Mouse (Mus musculus) myocyte (in vitro differentiated cells): ENCODE data around the gene Aip. TPM values are rescaled to one million over a fixed set of nuclear protein-coding genes. Genes with fewer than 3 reads are reported as not detected.
"Not testable (repeated sequence)": the region's sequence is repeated elsewhere in the genome, so short reads cannot be mapped to it uniquely, and the experiment has no call there.

Source experiments
- H3K27me3 ChIP-seq: one replicate; pipeline ENCODE4 v1.6.1; 2011; ENCODE audit not compliant: control insufficient read depth, insufficient read depth, insufficient read length
- H3K36me3 ChIP-seq: one replicate; pipeline ENCODE4 v1.6.1; 2011; ENCODE audit not compliant: control insufficient read depth, insufficient read depth
- H3K4me2 ChIP-seq: one replicate; pipeline ENCODE4 v1.6.1; 2011; ENCODE audit warnings: low read depth, control low read depth
- H3K4me3 ChIP-seq: one replicate; pipeline ENCODE4 v1.5.1; 2011; ENCODE audit warnings: mild to moderate bottlenecking, control low read depth, moderate library complexity
- H3K79me2 ChIP-seq: one replicate; pipeline ENCODE4 v1.6.1; 2011; ENCODE audit not compliant: control insufficient read depth, insufficient read depth
- H3ac ChIP-seq: one replicate; pipeline ENCODE4 v1.6.1; 2011; ENCODE audit not compliant: control insufficient read depth, insufficient read length
- CEBPB ChIP-seq: IDR thresholded peaks from 2 replicates; pipeline ENCODE4 v1.6.1; 2011; ENCODE audit warnings: mild to moderate bottlenecking, moderate library complexity; ENCODE audit not compliant: poor library complexity, insufficient read depth, severe bottlenecking
- E2F4 ChIP-seq: IDR thresholded peaks from one replicate; pipeline ENCODE4 v1.6.1; 2011; ENCODE audit warnings: mild to moderate bottlenecking, control low read depth, moderate library complexity; ENCODE audit not compliant: insufficient read depth
- MAX ChIP-seq: IDR thresholded peaks from one replicate; pipeline ENCODE4 v1.6.1; 2011; ENCODE audit warnings: low read depth, mild to moderate bottlenecking, control low read depth
- MYOD1 ChIP-seq, 3 experiments: IDR thresholded peaks; one replicate each; pipeline ENCODE4 v1.6.1; 2011; ENCODE audit warnings: control low read depth in 2 of 3, low read depth in 2 of 3, mild to moderate bottlenecking in 2 of 3, moderate library complexity in 1 of 3; ENCODE audit not compliant: insufficient read length in 2 of 3, control insufficient read depth in 1 of 3
- MYOG ChIP-seq, 3 experiments: IDR thresholded peaks; one replicate each; pipeline ENCODE4 v1.6.1; 2011; ENCODE audit warnings: control low read depth in 2 of 3, low read depth in 2 of 3, mild to moderate bottlenecking in 2 of 3; ENCODE audit not compliant: insufficient read length in 2 of 3, control insufficient read depth in 1 of 3, insufficient read depth in 1 of 3
- POLR2A ChIP-seq: IDR thresholded peaks from one replicate; pipeline ENCODE4 v1.6.1; 2011; ENCODE audit warnings: low read depth, mild to moderate bottlenecking, control low read depth, moderate library complexity; ENCODE audit not compliant: insufficient read length
- POLR2AphosphoS2 ChIP-seq: IDR thresholded peaks from one replicate; pipeline ENCODE4 v1.6.1; 2011; ENCODE audit warnings: low read depth, control low read depth; ENCODE audit not compliant: insufficient read length
- REST ChIP-seq: IDR thresholded peaks from one replicate; pipeline ENCODE4 v1.6.1; 2011; ENCODE audit warnings: mild to moderate bottlenecking, control low read depth, moderate library complexity; ENCODE audit not compliant: insufficient read depth, insufficient read length
- SRF ChIP-seq: IDR thresholded peaks from one replicate; pipeline ENCODE4 v1.6.1; 2011; ENCODE audit warnings: low read depth; ENCODE audit not compliant: control insufficient read depth, insufficient read length
- TCF12 ChIP-seq: IDR thresholded peaks from one replicate; pipeline ENCODE4 v1.6.1; 2011; ENCODE audit warnings: mild to moderate bottlenecking, control low read depth; ENCODE audit not compliant: poor library complexity, insufficient read depth, severe bottlenecking
- TCF3 ChIP-seq: IDR thresholded peaks from one replicate; pipeline ENCODE4 v1.6.1; 2011; ENCODE audit warnings: low read depth, control low read depth; ENCODE audit not compliant: insufficient read length
- USF1 ChIP-seq: IDR thresholded peaks from one replicate; pipeline ENCODE4 v1.6.1; 2011; ENCODE audit warnings: low read depth, mild to moderate bottlenecking, control low read depth, moderate library complexity
- polyA plus RNA-seq: library from polyadenylated mRNA; unstranded; fragments of >200 nt; fragmentation: generic; extraction: Trizol; gene quantifications from one replicate; pipeline ENCODE4 v1.2.1, GENCODE M21; 2012; ENCODE audit warnings: missing spikeins

The Aip gene
- polyA plus RNA-seq, 1 experiment: 250 TPM

DNA sequence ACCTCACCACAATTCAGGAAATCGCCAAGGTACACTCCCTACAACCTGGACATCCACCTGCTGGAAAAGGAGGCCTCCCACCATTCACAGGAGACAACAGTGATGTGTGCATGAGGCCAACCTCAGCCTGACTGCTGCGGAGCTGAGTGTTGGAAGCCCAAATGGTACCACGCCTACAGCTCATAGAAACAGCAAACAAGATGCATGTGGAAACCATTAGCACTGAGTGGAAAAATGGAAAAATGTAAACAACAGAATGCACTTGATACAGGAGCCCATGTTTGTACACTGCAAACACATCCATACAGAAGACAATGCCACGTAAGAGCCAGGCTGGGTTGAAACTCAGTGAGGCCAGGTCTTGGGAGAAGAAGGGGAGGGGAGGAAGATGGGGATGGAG is 1.2 kb downstream of the Aip start:
- no peak overlapping the region for H3K4me2 ChIP-seq
- H3K36me3 ChIP-seq: peaks cover under 1% of the 10 kb centered on the region
- H3K27me3 ChIP-seq: no peaks in the 10 kb centered on the region
- H3K4me3 ChIP-seq: no peak overlapping the region
- peaks cover 31% of the 10 kb centered on the region for H3K79me2 ChIP-seq
- H3ac ChIP-seq: no peak overlapping the region
- TF ChIP-seq TCF12 (no peak), POLR2AphosphoS2 (no peak), TCF3 (no peak), CEBPB (no peak), REST (no peak), MAX (no peak), MYOD1 (IDR thresholded peaks at IDR 0.05; ENCODE audit: control insufficient read depth in 1 of 3, insufficient read length in 2 of 3, low read depth in 2 of 3) (no peak), USF1 (no peak), POLR2A (no peak), SRF (no peak), MYOG (IDR thresholded peaks at IDR 0.05; ENCODE audit: control insufficient read depth in 1 of 3, insufficient read depth in 1 of 3, insufficient read length in 2 of 3, low read depth in 2 of 3) (no peak), E2F4 (no peak)

DNA sequence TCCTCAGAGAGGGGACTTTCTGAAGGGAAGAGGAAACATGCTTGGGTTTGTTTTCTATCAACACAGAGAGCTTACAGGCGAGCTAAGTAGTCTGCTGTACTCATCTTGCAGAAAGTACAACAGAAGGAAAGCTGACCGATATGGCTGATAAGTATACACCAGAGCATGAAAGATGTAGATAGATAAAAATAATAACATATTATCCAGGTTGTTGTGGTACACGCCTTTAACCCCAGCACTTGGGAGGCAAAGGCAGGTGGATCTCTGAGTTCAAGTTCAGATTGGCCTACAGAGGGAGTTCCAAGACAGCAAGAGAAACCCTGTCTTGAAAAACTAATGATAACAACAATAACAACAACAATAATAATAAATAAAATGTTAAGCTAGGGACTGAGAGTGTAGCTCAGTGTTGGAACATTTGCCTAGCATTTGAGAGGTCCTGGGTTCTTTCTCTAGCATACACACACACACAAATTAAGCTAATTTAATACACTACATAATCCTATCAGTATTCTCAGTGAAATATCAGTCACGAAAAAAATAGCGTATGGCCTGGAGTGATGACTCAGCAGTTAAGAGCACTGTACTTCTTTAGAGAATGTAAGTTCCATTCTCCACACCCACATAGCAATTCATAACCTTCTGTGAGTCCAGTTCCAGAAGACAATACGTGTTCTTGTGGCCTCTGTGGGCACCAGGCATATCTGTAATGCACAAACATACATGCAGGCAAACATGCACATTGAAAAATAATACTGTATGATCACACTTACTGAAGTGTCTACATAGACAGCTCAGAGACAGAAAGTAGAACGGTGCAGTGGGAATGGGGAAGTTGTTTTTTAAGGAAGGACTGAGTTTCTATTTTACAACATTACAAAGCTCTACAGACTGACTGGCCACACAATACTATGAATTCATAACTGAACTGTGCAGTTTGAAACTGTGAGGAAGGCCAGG is 3.0 kb downstream of the Aip start:
- H3K4me3 ChIP-seq: no peak overlapping the region
- H3K4me2 ChIP-seq: no peak overlapping the region
- H3K36me3 ChIP-seq: no peaks in the 10 kb centered on the region
- no peaks in the 10 kb centered on the region for H3K27me3 ChIP-seq
- no peak for TF ChIP-seq POLR2AphosphoS2
- no peak for TF ChIP-seq MAX
- TF ChIP-seq SRF: no peak
- TF ChIP-seq MYOD1 (IDR thresholded peaks at IDR 0.05; ENCODE audit: control insufficient read depth in 1 of 3, insufficient read length in 2 of 3, low read depth in 2 of 3): no peak
- TF ChIP-seq MYOG (IDR thresholded peaks at IDR 0.05; ENCODE audit: control insufficient read depth in 1 of 3, insufficient read depth in 1 of 3, insufficient read length in 2 of 3, low read depth in 2 of 3): no peak
- no peak for TF ChIP-seq REST
- no peak for TF ChIP-seq CEBPB
- no peak for TF ChIP-seq E2F4
- TF ChIP-seq USF1: no peak
- no peak for TF ChIP-seq POLR2A
- TF ChIP-seq TCF3: no peak
- H3ac ChIP-seq: no peak overlapping the region
- peaks cover 29% of the 10 kb centered on the region for H3K79me2 ChIP-seq

DNA sequence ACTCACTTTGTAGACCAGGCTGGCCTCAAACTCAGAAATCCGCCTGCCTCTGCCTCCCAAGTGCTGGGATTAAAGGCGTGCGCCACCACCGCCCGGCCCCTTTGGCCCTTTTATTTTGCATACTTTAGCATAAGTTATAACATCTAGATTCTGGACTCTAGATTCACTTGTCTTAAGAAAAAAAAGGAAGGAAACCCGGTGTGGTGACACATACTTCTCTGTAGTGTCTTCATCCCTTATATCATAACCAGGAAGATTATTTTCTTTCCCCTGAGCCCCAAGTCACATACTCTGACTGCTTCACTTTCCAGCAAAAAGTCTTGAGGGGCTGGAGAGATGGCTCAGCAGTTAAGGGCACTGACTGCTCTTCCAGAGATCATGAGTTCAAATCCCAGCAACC is 3.8 kb downstream of the Aip start:
- not testable (repeated sequence) for H3K27me3 ChIP-seq, H3ac ChIP-seq, H3K36me3 ChIP-seq
- Histone ChIP-seq H3K79me2 (peaks cover 24% of the 10 kb centered on the region), H3K4me3 (peak overlapping the region; percentile 33), H3K4me2 (peak overlapping the region; percentile 36)

DNA sequence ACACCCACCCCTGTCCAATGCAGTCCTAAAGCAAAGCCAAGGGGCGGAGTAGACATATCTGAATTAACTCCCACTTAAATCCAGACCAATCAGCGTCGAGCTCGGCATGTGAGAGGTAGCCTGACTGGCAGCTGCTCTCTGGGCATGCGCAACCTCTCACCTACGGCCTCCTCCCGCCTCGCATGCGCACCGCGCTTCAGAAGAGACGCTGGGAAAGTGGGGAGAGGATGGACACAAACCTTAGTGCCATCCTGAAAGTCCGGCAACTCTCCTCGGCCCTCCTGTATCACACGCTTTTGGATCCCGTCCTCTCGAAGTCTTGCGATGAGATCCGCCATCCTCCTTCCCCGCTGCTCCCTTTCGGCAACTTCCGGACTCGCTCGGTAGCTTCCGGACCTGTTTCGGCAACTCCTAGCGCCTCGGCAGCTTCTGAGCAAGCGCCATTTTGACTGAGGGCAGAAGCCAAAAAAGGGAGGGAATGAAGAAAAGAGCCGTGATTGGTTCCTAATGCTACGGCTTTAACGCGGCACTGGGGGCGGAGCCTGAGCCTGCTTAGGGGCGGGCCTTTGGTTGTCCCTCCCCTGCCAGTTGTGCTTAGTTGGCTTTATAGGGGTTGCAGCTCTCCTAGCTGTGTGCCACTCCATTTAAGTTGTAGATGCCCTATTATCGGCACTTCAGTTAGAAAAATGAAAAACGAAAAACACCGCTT is 4.4 kb downstream of the Aip start:
- H3ac ChIP-seq: peak overlapping the region; percentile 16
- H3K36me3 ChIP-seq: peaks cover 12% of the 10 kb centered on the region
- H3K4me3 ChIP-seq: peak overlapping the region; percentile 33
- TF ChIP-seq E2F4 (no peak), POLR2A (peak; percentile 56), CEBPB (no peak), USF1 (no peak), TCF3 (no peak), SRF (peak; percentile 27), TCF12 (no peak), POLR2AphosphoS2 (peak; percentile 74), REST (no peak), MYOD1 (IDR thresholded peaks at IDR 0.05; ENCODE audit: control insufficient read depth in 1 of 3, insufficient read length in 2 of 3, low read depth in 2 of 3) (peak in 2 of 3 experiments; percentile 35 to 70), MAX (peak; percentile 96), MYOG (IDR thresholded peaks at IDR 0.05; ENCODE audit: control insufficient read depth in 1 of 3, insufficient read depth in 1 of 3, insufficient read length in 2 of 3, low read depth in 2 of 3) (peak in 1 of 3 experiments; percentile 59)
- H3K79me2 ChIP-seq: peaks cover 20% of the 10 kb centered on the region
- no peaks in the 10 kb centered on the region for H3K27me3 ChIP-seq
- peak overlapping the region; percentile 78 for H3K4me2 ChIP-seq

DNA sequence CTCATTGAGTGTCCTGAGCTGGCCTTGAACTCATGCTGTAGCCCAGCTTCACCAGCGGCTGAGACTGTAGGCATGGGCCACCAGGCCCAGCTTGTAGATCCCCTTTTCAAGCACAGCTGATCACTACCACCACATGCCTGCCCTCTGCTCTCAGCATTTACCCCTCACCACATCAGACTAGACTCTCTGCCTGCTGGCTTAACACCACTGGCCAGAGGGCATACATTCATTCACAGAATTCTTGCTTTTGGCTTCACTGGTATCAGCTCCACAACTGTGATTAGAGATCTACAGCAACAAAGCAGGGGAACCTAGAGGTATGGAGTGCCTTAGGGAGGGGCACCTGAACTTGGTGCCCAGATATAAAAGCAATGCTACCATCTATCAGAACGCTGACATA is 5.2 kb downstream of the Aip start:
- H3K27me3 ChIP-seq: no peaks in the 10 kb centered on the region
- peak overlapping the region; percentile 16 for H3ac ChIP-seq
- H3K4me3 ChIP-seq: peak overlapping the region; percentile 33
- peak overlapping the region; percentile 78 for H3K4me2 ChIP-seq
- TF ChIP-seq MAX (no peak), MYOD1 (IDR thresholded peaks at IDR 0.05; ENCODE audit: control insufficient read depth in 1 of 3, insufficient read length in 2 of 3, low read depth in 2 of 3) (no peak), SRF (no peak), POLR2AphosphoS2 (no peak), TCF12 (no peak), REST (no peak), USF1 (no peak), CEBPB (no peak), TCF3 (no peak), E2F4 (no peak), MYOG (IDR thresholded peaks at IDR 0.05; ENCODE audit: control insufficient read depth in 1 of 3, insufficient read depth in 1 of 3, insufficient read length in 2 of 3, low read depth in 2 of 3) (no peak), POLR2A (no peak)
- H3K79me2 ChIP-seq: peaks cover 16% of the 10 kb centered on the region
- peaks cover 14% of the 10 kb centered on the region for H3K36me3 ChIP-seq
